8 mouse cellular contexts compared by ENCODE assay signal in genomic region chr6:47877058-47877457, GRCm38 (mm10). TPM values are rescaled to one million over a fixed set of nuclear protein-coding genes. Genes with fewer than 3 reads are reported as not detected.
DNase-seq lines count a peak whose midpoint lies in the region; ATAC-seq and TF ChIP-seq lines count a peak whose summit lies in the region.

TSS of gene Zfp282 (plus strand) at chr6:47877204.

- peak within 1 kb of the TSS; percentile 100 for H3K4me3 ChIP-seq in thymus, adult 2 months (ENCODE audit: control insufficient read depth, insufficient read depth, low read length)
- peak within 1 kb of the TSS; percentile 94 for H3K4me3 ChIP-seq in midbrain, postnatal 0 days (ENCODE audit: low read depth, low read length)

- peak within 1 kb of the TSS; percentile 53; the same call in 1 of the 2 replicates for H3K27ac ChIP-seq in thymus, adult 2 months (ENCODE audit: control insufficient read depth, insufficient read depth, low read length)
- H3K27ac ChIP-seq in midbrain, postnatal 0 days (ENCODE audit: low read depth, low read length): peak within 1 kb of the TSS; percentile 91

- no peak for ATAC-seq in midbrain, postnatal 0 days (ENCODE audit: low FRiP score)

- no peaks in the 10 kb centered on the region for H3K9me3 ChIP-seq in midbrain, postnatal 0 days (ENCODE audit: low read length)

- peaks cover 11% of the 10 kb centered on the region for H3K4me1 ChIP-seq in thymus, adult 2 months (replicated peaks; ENCODE audit: control insufficient read depth, insufficient read depth, low read length)
- H3K4me1 ChIP-seq in midbrain, postnatal 0 days (ENCODE audit: insufficient read depth, low read length): peaks cover 8% of the 10 kb centered on the region; the same call in 1 of the 2 replicates

- peak within 1 kb of the TSS; percentile 81 for H3K4me2 ChIP-seq in midbrain, postnatal 0 days (ENCODE audit: low read depth, low read length, poor library complexity, severe bottlenecking)

- no peak for TF ChIP-seq POLR2A in thymus, adult 2 months (IDR thresholded peaks at IDR 0.05; ENCODE audit: control insufficient read depth, extremely low read depth, insufficient read depth, low read length, poor library complexity)

- H3K9ac ChIP-seq in midbrain, postnatal 0 days (replicated peaks; ENCODE audit: low read length, poor library complexity, severe bottlenecking): peak within 1 kb of the TSS; percentile 96

- H3K27me3 ChIP-seq in thymus, adult 2 months (ENCODE audit: control insufficient read depth, insufficient read depth, low read length): no peaks in the 10 kb centered on the region
- no peaks in the 10 kb centered on the region for H3K27me3 ChIP-seq in midbrain, postnatal 0 days (ENCODE audit: insufficient read depth, low read length)

- 3% methylated on average over 9 of the region's 9 CpGs for WGBS in thymus, adult 2 months
- WGBS in midbrain, postnatal 0 days: 5% methylated on average over 9 of the region's 9 CpGs

- H3K36me3 ChIP-seq in thymus, adult 2 months (ENCODE audit: control insufficient read depth, insufficient read depth, low read length): no peaks in the 10 kb centered on the region
- H3K36me3 ChIP-seq in midbrain, postnatal 0 days (ENCODE audit: insufficient read depth, low read length): peaks cover 18% of the 10 kb centered on the region

- no peak for TF ChIP-seq CTCF in thymus, adult 2 months (IDR thresholded peaks at IDR 0.05; ENCODE audit: borderline replicate concordance, control insufficient read depth, extremely low read depth, insufficient read depth, low read length, poor library complexity)
- TF ChIP-seq CTCF in midbrain, postnatal 0 days (IDR thresholded peaks at IDR 0.05): no peak

- DNase-seq in frontal cortex, adult 2 months (ENCODE audit: extremely low spot score in 1 of 2, low spot score in 1 of 2): no peak
- DNase-seq in frontal cortex, postnatal 10 days (ENCODE audit: low spot score in 2 of 2): no peak
- DNase-seq in thymus, adult 2 months: no peak
- no peak for DNase-seq in thymus, postnatal 25 days
- no peak for DNase-seq in layer of hippocampus, postnatal 14 days (ENCODE audit: low spot score in 2 of 2)
- DNase-seq in midbrain, postnatal 0 days (ENCODE audit: low spot score): no peak
- no peak for DNase-seq in cerebellum, adult 11-12 months
- no peak for DNase-seq in spleen, postnatal 4 days (ENCODE audit: low spot score in 2 of 2)

RNA-seq across cellular contexts. Expression of gene Zfp282, which starts in this region (rescaled TPM):
- polyA plus RNA-seq in frontal cortex, adult 2 months (2012; rRNA removed): 11.2 and 11.5 TPM in 2 replicates
- 13.8 and 15.0 TPM in 2 replicates for polyA plus RNA-seq in thymus, adult 2 months (2012; rRNA removed)
- total RNA-seq in layer of hippocampus, postnatal 14 days (2021): 10 to 100 TPM; 23.5 to 23.6 TPM
- total RNA-seq in midbrain, postnatal 0 days (2014; rRNA removed): 42.9 and 50.3 TPM in 2 replicates
- polyA plus RNA-seq in midbrain, postnatal 0 days (2015; fragmentation: Nextera tagmentation; extraction: Ambion mirVana): 15.9 and 17.2 TPM in 2 replicates
